Mouse (Mus musculus) midbrain, embryonic 14.5 days (tissue): ENCODE data around the gene Gm45521. TPM values are rescaled to one million over a fixed set of nuclear protein-coding genes. Genes with fewer than 3 reads are reported as not detected.
"Not testable (repeated sequence)": the region's sequence is repeated elsewhere in the genome, so short reads cannot be mapped to it uniquely, and the experiment has no call there.

ENCODE experiments used
- ATAC-seq: fragments of 200-750 bp; cut with Nextera tagmentation; 2 replicates; pipeline ENCODE4 v1.8.0; 2017; ENCODE audit warnings: moderate number of reproducible peaks, moderate library complexity; ENCODE audit not compliant: low FRiP score, low TSS enrichment
- DNase-seq: peaks from one replicate; pipeline ENCODE4 v3.0.0-alpha.2; 2015
- H3K27ac ChIP-seq: fragments of 300-500 bp; sonication (generic); replicated peaks from 2 replicates; pipeline ENCODE4 v1.5.1; 2014; ENCODE audit warnings: mild to moderate bottlenecking, low read depth, low read length, moderate library complexity
- H3K27me3 ChIP-seq: fragments of 300-500 bp; sonication (generic); 2 replicates; pipeline ENCODE4 v1.6.1; 2014; ENCODE audit warnings: low read length, control low read depth, mixed read lengths; ENCODE audit not compliant: control insufficient read depth, insufficient read depth
- H3K36me3 ChIP-seq: fragments of 300-500 bp; sonication (generic); 2 replicates; pipeline ENCODE4 v1.6.1; 2014; ENCODE audit warnings: low read length, control low read depth; ENCODE audit not compliant: control insufficient read depth, insufficient read depth
- H3K4me1 ChIP-seq: fragments of 300-500 bp; sonication (generic); 2 replicates; pipeline ENCODE4 v1.6.1; 2014; ENCODE audit warnings: mild to moderate bottlenecking, antibody characterized with exemption, low read length, control low read depth; ENCODE audit not compliant: control insufficient read depth, insufficient read depth
- H3K4me2 ChIP-seq: fragments of 300-500 bp; sonication (generic); 2 replicates; pipeline ENCODE4 v1.6.1; 2014; ENCODE audit warnings: mild to moderate bottlenecking, low read length, moderate library complexity
- H3K4me3 ChIP-seq: fragments of 300-500 bp; sonication (generic); replicated peaks from 2 replicates; pipeline ENCODE4 v1.5.1; 2014; ENCODE audit warnings: low read depth, low read length
- H3K9ac ChIP-seq: fragments of 300-500 bp; sonication (generic); replicated peaks from 2 replicates; pipeline ENCODE4 v1.6.1; 2014; ENCODE audit warnings: mild to moderate bottlenecking, low read length, moderate library complexity
- H3K9me3 ChIP-seq: fragments of 300-500 bp; sonication (generic); 2 replicates; pipeline ENCODE4 v1.6.1; 2016; ENCODE audit warnings: low read length, control low read depth, mixed read lengths; ENCODE audit not compliant: control insufficient read depth
- WGBS: fragments of 180-500 bp; shearing (Covaris S2); extraction: QIAGEN DNeasy Blood & Tissue Kit; methylation state at CpG from one replicate; pipeline ENCODE4 v1.1.7; 2014; 5-methylcytosine and 5-hydroxymethylcytosine counted together
- polyA plus RNA-seq: library from polyadenylated mRNA; unstranded; fragments of >200 nt; fragmentation: Nextera tagmentation; extraction: Ambion mirVana; gene quantifications from 2 replicates; pipeline ENCODE4 v1.2.1, GENCODE M21; 2014

Gene Gm45521
- polyA plus RNA-seq, 1 experiment from 2014 or later = not detected

DNA sequence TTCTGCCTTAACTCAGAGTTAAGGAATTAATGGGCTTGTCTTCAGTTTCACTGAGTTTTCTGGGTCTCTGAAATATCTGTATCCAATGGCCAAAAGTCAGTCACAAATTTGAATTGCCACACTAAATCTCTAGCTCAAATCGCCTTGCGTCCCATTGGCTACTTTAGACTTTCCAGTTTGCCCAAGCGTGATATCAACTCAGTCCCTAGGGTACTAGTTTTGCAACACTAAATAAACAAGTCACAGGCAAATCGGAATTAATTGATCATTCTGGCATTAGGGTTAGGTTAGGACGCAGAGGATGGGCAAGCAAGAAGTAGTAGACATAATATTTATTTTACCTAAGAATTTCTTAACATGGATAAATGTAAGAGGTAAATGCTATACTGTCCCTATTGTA, 43.2 kb downstream of the Gm45521 start:
- DNase-seq = no peak
- Histone ChIP-seq H3K4me3 (no peak overlapping the region), H3K27me3 (peaks cover 16% of the 10 kb centered on the region), H3K9ac (no peak overlapping the region), H3K27ac (no peak overlapping the region), H3K4me2 (no peak overlapping the region), H3K9me3 (no peaks in the 10 kb centered on the region), H3K4me1 (peaks cover 7% of the 10 kb centered on the region), H3K36me3 (no peaks in the 10 kb centered on the region)
- no peak for ATAC-seq
- WGBS = 89% methylated on average over 5 of the region's 5 CpGs

DNA sequence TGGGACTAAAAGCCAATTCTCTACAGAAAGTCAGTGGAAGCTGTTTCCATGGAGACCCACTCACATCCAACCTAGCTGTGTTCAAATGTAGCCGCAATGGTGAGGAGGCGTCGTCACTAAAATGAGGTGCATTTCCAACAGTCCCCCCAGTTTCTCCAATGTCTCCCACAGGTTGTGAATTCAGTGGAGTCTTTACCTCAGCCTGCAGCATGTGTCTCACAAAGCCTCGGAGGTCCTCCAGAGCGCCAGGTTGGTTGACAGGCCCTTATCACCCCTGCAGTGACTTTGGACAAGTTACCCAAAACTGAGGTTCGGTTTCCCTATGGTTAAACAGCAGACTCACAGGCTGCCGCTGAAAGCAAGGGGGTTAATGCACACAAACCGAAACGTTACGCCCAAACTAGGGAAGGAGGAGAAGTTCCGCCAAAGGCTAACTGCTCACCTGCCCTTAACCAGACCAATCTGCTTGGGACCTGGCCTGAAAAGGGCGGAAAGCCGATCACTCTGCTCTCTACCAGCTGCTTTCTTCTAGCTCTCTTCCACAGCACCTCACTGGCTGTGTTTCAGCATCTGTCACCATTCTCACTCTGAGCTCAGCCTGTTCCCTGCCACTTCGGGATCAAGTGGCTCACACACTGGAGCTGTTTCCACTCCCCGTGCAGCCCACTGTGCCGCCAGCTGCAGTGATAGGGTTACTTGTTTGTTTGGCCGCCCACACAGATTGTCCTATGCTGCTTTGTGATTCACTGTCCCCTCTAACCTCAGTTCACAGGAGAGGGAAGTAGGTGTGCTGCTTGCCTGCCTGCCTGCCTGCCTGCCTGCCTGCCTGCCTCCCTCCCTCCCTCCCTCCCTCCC, 44.0 kb downstream of the Gm45521 start:
- H3K4me1 ChIP-seq = peaks cover 7% of the 10 kb centered on the region
- no peak for DNase-seq
- 29% methylated on average over 17 of the region's 17 CpGs for WGBS

DNA sequence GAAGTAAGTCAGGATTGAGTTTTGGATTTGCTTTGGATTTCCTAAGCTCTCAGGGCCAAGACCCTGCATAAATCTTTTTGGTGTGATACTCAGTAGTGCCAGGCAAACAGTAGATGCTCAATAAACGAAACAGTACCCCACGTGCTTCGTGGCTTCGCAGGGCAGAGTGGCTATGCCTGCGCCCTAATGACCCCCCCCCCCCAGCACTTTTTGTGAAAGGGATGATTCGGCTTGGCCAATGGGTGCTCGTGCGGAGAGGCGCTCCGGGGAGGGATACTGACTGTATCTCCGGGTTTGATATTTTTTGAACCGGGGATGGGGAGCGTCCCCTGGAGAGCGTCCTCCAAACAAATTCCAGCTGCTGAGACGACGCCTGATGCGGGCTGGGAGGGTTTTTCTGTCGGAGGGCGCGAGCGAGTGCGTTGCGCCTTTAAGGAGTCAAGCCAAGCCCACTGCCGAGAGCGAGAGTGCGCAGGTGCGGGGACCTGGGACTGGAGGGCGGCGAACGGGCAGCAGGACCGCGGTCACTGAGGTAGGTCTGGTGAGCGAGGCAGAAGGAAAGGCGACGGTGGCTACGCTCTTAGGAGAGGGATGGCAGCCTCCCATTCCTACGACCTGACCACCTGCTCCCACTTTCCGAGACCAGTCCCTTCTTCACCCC, 45.5 kb downstream of the Gm45521 start, which contains the start of gene Abhd6:
Gene Abhd6, plus strand, starts transcription at position 471 of the 661 bp plus-strand sequence.
- Histone ChIP-seq H3K4me3 (peak within 1 kb of the TSS; percentile 53), H3K9ac (peak within 1 kb of the TSS; percentile 59), H3K9me3 (no peaks in the 10 kb centered on the region), H3K27ac (peak within 1 kb of the TSS; percentile 65), H3K36me3 (no peaks in the 10 kb centered on the region), H3K27me3 (peaks cover 16% of the 10 kb centered on the region), H3K4me1 (peaks cover 7% of the 10 kb centered on the region), H3K4me2 (peak within 1 kb of the TSS; percentile 57)
- WGBS = 2% methylated on average over 38 of the region's 38 CpGs
- ATAC-seq = peak; percentile 93
- peak; percentile 95 for DNase-seq

More for the DNA sequence above, 44.0 kb downstream of the Gm45521 start:
- Histone ChIP-seq H3K4me2 (no peak overlapping the region), H3K36me3 (no peaks in the 10 kb centered on the region), H3K9me3 (no peaks in the 10 kb centered on the region), H3K4me3 (no peak overlapping the region), H3K27me3 (peaks cover 16% of the 10 kb centered on the region), H3K9ac (no peak overlapping the region), H3K27ac (no peak overlapping the region)
- no peak for ATAC-seq

- peak overlapping the region; percentile 53 for H3K4me3 ChIP-seq
- under 1% methylated on average over 23 of the region's 23 CpGs for WGBS
- peak; percentile 62 for ATAC-seq
Measured at GRCm38 (mm10) chr14:8003093-8003670, 46.1 kb downstream of the Gm45521 start.

GRCm38 (mm10) chr14:8003727-8004670, 46.9 kb downstream of the Gm45521 start:
- H3K4me3 ChIP-seq = peak overlapping the region; percentile 53
- 32% methylated on average over 18 of the region's 18 CpGs for WGBS
- peak overlapping the region; percentile 59 for H3K9ac ChIP-seq
- H3K4me2 ChIP-seq = peak overlapping the region; percentile 57
- peak; percentile 29 for DNase-seq
- ATAC-seq = no peak
- H3K4me1 ChIP-seq = peaks cover 7% of the 10 kb centered on the region
- H3K27me3 ChIP-seq = peaks cover 16% of the 10 kb centered on the region
- no peaks in the 10 kb centered on the region for H3K36me3 ChIP-seq
- H3K9me3 ChIP-seq = no peaks in the 10 kb centered on the region
- H3K27ac ChIP-seq = no peak overlapping the region

More at GRCm38 (mm10) chr14:8003093-8003670, 46.1 kb downstream of the Gm45521 start:
- Histone ChIP-seq H3K9me3 (no peaks in the 10 kb centered on the region), H3K9ac (peak overlapping the region; percentile 59), H3K4me1 (peaks cover 7% of the 10 kb centered on the region), H3K27ac (peak overlapping the region; percentile 65), H3K27me3 (peaks cover 16% of the 10 kb centered on the region), H3K36me3 (no peaks in the 10 kb centered on the region), H3K4me2 (peak overlapping the region; percentile 57)
- DNase-seq = peak; percentile 86

DNA sequence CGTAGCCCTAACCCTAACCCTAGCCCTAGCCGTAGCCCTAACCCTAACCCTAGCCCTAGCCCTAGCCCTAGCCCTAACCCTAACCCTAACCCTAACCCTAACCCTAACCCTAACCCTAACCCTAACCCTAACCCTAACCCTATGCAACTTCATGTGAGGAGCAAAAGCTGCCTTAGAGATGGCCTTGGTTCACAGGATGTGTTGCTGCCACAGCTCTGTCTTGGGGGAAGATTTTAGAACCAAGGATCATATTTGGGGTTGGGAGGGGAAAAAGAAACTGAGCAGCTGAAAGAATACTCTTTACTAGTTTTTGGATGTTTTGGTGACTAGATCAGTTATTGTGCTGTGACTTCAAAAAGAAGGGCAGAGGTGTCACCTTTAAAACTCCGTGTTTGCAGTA, 49.0 kb downstream of the Gm45521 start:
- not testable (repeated sequence) for ATAC-seq, H3K4me2 ChIP-seq, H3K4me1 ChIP-seq, H3K27me3 ChIP-seq, H3K36me3 ChIP-seq, H3K9me3 ChIP-seq, H3K27ac ChIP-seq, H3K9ac ChIP-seq, DNase-seq, H3K4me3 ChIP-seq
- WGBS = 65% methylated on average over 3 of the region's 3 CpGs

DNA sequence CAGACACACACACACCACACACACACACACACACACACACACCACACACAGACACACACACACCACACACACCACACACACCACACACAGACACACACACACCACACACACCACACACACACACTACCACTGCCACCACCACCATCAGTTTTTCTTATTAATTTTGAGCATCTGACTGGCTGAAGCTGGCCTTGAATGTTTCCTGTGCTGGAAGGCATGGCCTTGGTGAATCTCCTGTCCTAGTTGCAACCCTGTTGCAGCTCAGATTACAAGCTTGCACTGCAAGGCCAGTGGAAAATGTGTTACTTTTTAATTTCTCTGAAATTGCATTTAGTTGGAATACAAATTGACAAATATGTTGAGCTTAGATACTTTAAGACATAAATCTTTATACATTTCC, 50.0 kb downstream of the Gm45521 start:
- Histone ChIP-seq H3K9ac (no peak overlapping the region), H3K36me3 (no peaks in the 10 kb centered on the region), H3K27ac (no peak overlapping the region), H3K27me3 (peaks cover under 1% of the 10 kb centered on the region), H3K4me1 (peaks cover 7% of the 10 kb centered on the region), H3K4me3 (no peak overlapping the region), H3K4me2 (no peak overlapping the region), H3K9me3 (no peaks in the 10 kb centered on the region)
- no peak for DNase-seq
- no peak for ATAC-seq

- 90% methylated on average over 2 of the region's 2 CpGs for WGBS
- ATAC-seq (no peak), DNase-seq (no peak)
- no peak overlapping the region for H3K9ac ChIP-seq
- peaks cover 7% of the 10 kb centered on the region for H3K4me1 ChIP-seq
- H3K9me3 ChIP-seq = no peaks in the 10 kb centered on the region
- no peaks in the 10 kb centered on the region for H3K27me3 ChIP-seq
- no peak overlapping the region for H3K27ac ChIP-seq
- H3K4me3 ChIP-seq = no peak overlapping the region
- no peaks in the 10 kb centered on the region for H3K36me3 ChIP-seq
- no peak overlapping the region for H3K4me2 ChIP-seq
Measured at GRCm38 (mm10) chr14:8007486-8007885, 50.4 kb downstream of the Gm45521 start.
